Mouse (Mus musculus): Measurements from ENCODE around the gene Podnl1. TPM values are rescaled to one million over a fixed set of nuclear protein-coding genes. Genes with fewer than 3 reads are reported as not detected.

The Podnl1 gene
- 0.17 and 0.21 TPM in 2 replicates for polyA plus RNA-seq (2014; fragmentation: Nextera tagmentation; extraction: Ambion mirVana)

DNA sequence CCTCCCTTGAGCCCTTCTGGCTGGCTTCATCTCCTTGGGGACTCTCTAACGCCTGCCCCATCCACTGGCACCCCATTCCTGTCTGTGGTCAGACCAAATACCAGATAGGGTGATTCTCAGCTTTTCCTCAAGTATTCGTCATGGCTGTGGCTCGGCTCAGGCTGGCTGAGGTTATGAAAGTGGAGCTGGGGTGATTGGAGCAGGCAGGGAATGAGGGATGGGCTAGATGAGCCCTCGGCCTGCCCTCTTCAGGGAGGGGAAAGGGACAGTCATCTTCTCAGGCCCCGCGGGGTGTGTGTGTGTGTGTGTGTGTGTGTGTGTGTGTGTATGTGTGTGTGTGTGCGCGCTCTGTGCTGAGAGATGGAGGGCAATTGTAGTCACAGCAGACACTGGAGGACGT lies at the start of gene Podnl1:
Podnl1 (plus strand) TSS at position 334 of the 400 bp plus-strand sequence.
- 70% methylated on average over 9 of the region's 9 CpGs for WGBS
- Histone ChIP-seq H3K4me2 (ENCODE audit: low read depth, low read length, severe bottlenecking) (no peak within 1 kb of the TSS), H3K4me1 (replicated peaks; ENCODE audit: control insufficient read depth, insufficient read depth, low read length) (no peaks in the 10 kb centered on the region), H3K27ac (ENCODE audit: low read depth, low read length) (no peak within 1 kb of the TSS), H3K36me3 (ENCODE audit: control insufficient read depth, insufficient read depth, low read length) (no peaks in the 10 kb centered on the region), H3K9ac (ENCODE audit: low read length) (no peak within 1 kb of the TSS), H3K9me3 (ENCODE audit: control insufficient read depth, low read length) (no peaks in the 10 kb centered on the region), H3K27me3 (ENCODE audit: control insufficient read depth, insufficient read depth, low read length) (no peaks in the 10 kb centered on the region), H3K4me3 (ENCODE audit: low read depth, low read length) (no peak within 1 kb of the TSS)
- no peak for DNase-seq (ENCODE audit: low spot score)
- no peak for ATAC-seq (replicated peaks; ENCODE audit: low FRiP score)

DNA sequence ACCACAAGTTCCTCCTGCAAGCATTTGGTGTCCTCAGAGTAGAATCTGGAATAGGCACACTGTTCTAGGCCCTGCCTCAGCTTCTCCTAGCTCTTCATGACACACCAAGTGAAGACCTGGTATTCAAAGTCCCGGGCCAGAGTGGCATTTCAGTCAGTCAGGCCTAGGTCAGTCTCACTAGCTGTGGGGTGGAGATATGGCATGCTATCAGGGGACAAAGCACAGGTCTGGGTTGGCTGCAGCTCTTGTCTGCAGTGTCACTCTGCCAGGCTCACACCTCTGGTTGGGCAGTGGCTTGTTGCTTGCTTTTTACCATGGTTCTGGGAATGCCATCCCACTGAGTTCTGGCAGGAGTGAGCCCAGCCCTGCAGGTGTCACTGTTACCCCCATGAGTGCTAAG lies 49.4 kb upstream of the Podnl1 start:
- peaks cover 4% of the 10 kb centered on the region; the same call in 1 of the 2 replicates for H3K4me1 ChIP-seq (replicated peaks; ENCODE audit: control insufficient read depth, insufficient read depth, low read length)
- no peaks in the 10 kb centered on the region for H3K27me3 ChIP-seq (ENCODE audit: control insufficient read depth, insufficient read depth, low read length)
- ATAC-seq (replicated peaks; ENCODE audit: low FRiP score) (no peak), DNase-seq (ENCODE audit: low spot score) (no peak)
- no peaks in the 10 kb centered on the region for H3K36me3 ChIP-seq (ENCODE audit: control insufficient read depth, insufficient read depth, low read length)
- H3K9me3 ChIP-seq (ENCODE audit: control insufficient read depth, low read length): no peaks in the 10 kb centered on the region
- no peak overlapping the region for H3K9ac ChIP-seq (ENCODE audit: low read length)
- 97% methylated on average over 1 of the region's 1 CpGs for WGBS
- no peak overlapping the region for H3K4me2 ChIP-seq (ENCODE audit: low read depth, low read length, severe bottlenecking)
- no peak overlapping the region for H3K4me3 ChIP-seq (ENCODE audit: low read depth, low read length)
- H3K27ac ChIP-seq (ENCODE audit: low read depth, low read length): no peak overlapping the region

DNA sequence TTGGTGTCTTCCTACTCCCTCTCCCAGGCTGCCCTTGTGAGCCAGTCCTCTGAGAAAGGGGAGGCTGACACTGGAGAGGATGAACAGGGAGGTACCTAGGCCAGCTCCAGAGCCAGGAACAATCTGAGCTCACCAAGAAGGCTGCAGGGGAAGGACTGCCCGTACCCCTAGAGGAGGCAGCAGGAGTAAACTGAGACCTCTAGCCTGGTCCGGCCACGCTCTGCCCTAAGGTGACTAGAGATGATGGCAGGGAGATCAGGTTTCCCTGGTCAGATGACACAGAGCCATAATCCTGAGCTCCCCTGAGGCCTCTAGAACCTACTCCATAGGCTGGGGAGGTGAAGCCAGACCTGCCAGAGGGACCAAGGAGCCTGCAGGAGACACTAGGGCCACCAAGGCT lies 48.9 kb upstream of the Podnl1 start:
- no peak overlapping the region for H3K4me3 ChIP-seq (ENCODE audit: low read depth, low read length)
- H3K4me2 ChIP-seq (ENCODE audit: low read depth, low read length, severe bottlenecking): no peak overlapping the region
- no peaks in the 10 kb centered on the region for H3K27me3 ChIP-seq (ENCODE audit: control insufficient read depth, insufficient read depth, low read length)
- no peaks in the 10 kb centered on the region for H3K36me3 ChIP-seq (ENCODE audit: control insufficient read depth, insufficient read depth, low read length)
- no peak overlapping the region for H3K9ac ChIP-seq (ENCODE audit: low read length)
- no peak for ATAC-seq (replicated peaks; ENCODE audit: low FRiP score)
- no peaks in the 10 kb centered on the region for H3K9me3 ChIP-seq (ENCODE audit: control insufficient read depth, low read length)
- WGBS: 75% methylated on average over 3 of the region's 3 CpGs
- DNase-seq (ENCODE audit: low spot score): no peak
- H3K4me1 ChIP-seq (replicated peaks; ENCODE audit: control insufficient read depth, insufficient read depth, low read length): peaks cover 4% of the 10 kb centered on the region; the same call in 1 of the 2 replicates
- H3K27ac ChIP-seq (ENCODE audit: low read depth, low read length): no peak overlapping the region

DNA sequence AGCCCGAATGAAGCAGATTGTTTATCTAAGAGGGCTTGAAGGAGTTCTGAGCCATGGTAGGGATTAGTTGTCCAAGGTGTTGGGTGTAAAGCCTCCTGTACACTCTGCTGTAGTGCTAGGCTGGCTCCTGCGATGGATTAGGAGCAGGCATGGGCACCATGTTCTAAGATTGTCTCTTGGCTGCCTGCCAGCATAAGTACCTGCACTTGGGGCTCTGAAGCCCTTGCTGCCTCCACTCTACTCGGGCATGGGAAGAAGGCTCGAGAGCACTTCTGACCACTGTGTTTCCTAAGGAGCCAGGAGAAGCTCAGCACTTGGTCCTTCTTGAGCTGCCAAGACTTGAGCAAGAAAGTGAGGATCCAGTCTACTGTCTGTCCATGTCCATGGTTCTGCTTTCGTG lies 46.6 kb upstream of the Podnl1 start:
- H3K9ac ChIP-seq (ENCODE audit: low read length): no peak overlapping the region
- H3K4me1 ChIP-seq (replicated peaks; ENCODE audit: control insufficient read depth, insufficient read depth, low read length): 0 out of 2 replicates have a peak, but pooled peaks cover 2% of the 10 kb centered on the region
- ATAC-seq (replicated peaks; ENCODE audit: low FRiP score) (no peak), DNase-seq (ENCODE audit: low spot score) (no peak)
- no peaks in the 10 kb centered on the region for H3K27me3 ChIP-seq (ENCODE audit: control insufficient read depth, insufficient read depth, low read length)
- no peak overlapping the region for H3K27ac ChIP-seq (ENCODE audit: low read depth, low read length)
- H3K4me3 ChIP-seq (ENCODE audit: low read depth, low read length): no peak overlapping the region
- no peak overlapping the region for H3K4me2 ChIP-seq (ENCODE audit: low read depth, low read length, severe bottlenecking)
- 92% methylated on average over 5 of the region's 5 CpGs for WGBS
- peaks cover 2% of the 10 kb centered on the region; the same call in 1 of the 2 replicates for H3K36me3 ChIP-seq (ENCODE audit: control insufficient read depth, insufficient read depth, low read length)
- no peaks in the 10 kb centered on the region for H3K9me3 ChIP-seq (ENCODE audit: control insufficient read depth, low read length)

DNA sequence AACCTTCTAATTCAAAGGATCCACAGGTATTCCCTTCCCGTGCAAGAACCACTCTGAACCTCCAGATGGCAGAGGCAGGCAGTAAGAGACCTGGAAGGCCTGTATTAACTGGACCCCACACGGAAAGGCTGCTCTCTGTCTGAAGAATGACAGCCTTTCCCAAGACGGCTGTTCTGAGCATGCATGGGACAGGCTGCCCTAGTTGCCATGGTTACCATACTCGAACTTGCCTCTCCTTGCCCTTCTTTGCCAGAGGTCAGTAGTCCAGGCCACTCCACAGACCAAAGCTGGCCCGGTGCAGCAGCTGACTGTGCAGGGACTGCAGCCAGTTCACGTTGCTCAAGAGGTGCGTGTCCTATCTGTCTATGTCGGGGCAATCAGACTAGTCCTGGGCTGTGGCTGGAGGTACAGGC lies 42.0 kb upstream of the Podnl1 start:
- DNase-seq (ENCODE audit: low spot score): no peak
- no peak overlapping the region for H3K4me3 ChIP-seq (ENCODE audit: low read depth, low read length)
- no peak overlapping the region for H3K9ac ChIP-seq (ENCODE audit: low read length)
- H3K4me2 ChIP-seq (ENCODE audit: low read depth, low read length, severe bottlenecking): no peak overlapping the region
- no peak for ATAC-seq (replicated peaks; ENCODE audit: low FRiP score)
- peaks cover 2% of the 10 kb centered on the region; the same call in 1 of the 2 replicates for H3K36me3 ChIP-seq (ENCODE audit: control insufficient read depth, insufficient read depth, low read length)
- WGBS: 27% methylated on average over 8 of the region's 8 CpGs
- no peak overlapping the region for H3K27ac ChIP-seq (ENCODE audit: low read depth, low read length)
- H3K9me3 ChIP-seq (ENCODE audit: control insufficient read depth, low read length): no peaks in the 10 kb centered on the region
- no peaks in the 10 kb centered on the region for H3K27me3 ChIP-seq (ENCODE audit: control insufficient read depth, insufficient read depth, low read length)
- H3K4me1 ChIP-seq (replicated peaks; ENCODE audit: control insufficient read depth, insufficient read depth, low read length): peaks cover 2% of the 10 kb centered on the region; the same call in 1 of the 2 replicates

DNA sequence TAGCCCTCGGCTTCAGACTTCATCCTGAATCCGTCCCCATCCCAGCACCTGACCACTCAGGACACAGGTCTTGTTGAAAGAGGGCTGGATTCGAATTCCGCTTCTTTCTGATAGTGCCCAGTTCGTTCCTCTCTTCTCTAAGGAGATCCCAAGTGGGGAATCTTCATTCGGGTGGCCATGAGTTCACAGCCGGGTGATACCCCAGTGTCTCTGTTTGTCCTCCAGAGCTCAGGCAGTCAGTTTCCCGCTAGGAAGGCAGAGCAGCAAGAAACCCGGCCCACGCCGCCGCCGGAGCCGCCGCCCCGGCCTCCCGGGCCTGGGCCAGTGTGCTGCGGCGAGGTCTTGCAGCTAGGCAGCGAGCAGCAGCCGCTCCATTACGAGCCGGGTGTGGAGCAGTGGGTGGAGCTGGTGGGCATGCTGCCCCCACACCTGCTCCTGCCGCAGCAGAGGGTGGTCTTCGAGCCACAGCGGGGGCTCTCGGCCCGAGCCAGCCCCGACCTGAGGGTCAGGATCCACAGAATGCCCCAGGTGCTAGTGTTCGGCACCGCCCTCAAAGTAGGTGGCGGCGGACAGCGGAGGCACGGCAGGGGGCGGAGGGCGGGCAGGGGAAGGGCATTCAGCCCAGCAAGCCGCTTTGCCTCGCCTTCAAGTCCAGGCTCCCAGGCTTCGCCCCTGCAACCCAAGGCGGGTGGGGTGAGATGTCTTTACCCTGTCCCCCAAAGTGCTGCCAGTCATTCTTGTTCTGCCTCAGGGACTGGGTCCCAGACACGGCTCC lies 41.3 kb upstream of the Podnl1 start:
- Histone ChIP-seq H3K4me1 (replicated peaks; ENCODE audit: control insufficient read depth, insufficient read depth, low read length) (peaks cover 2% of the 10 kb centered on the region; the same call in 1 of the 2 replicates), H3K36me3 (ENCODE audit: control insufficient read depth, insufficient read depth, low read length) (peaks cover 2% of the 10 kb centered on the region; the same call in 1 of the 2 replicates), H3K4me2 (ENCODE audit: low read depth, low read length, severe bottlenecking) (no peak overlapping the region), H3K9me3 (ENCODE audit: control insufficient read depth, low read length) (no peaks in the 10 kb centered on the region), H3K27ac (ENCODE audit: low read depth, low read length) (no peak overlapping the region), H3K4me3 (ENCODE audit: low read depth, low read length) (no peak overlapping the region), H3K27me3 (ENCODE audit: control insufficient read depth, insufficient read depth, low read length) (no peaks in the 10 kb centered on the region), H3K9ac (ENCODE audit: low read length) (no peak overlapping the region)
- no peak; the same call in 1 of the 2 replicates for ATAC-seq (replicated peaks; ENCODE audit: low FRiP score)
- DNase-seq (ENCODE audit: low spot score): no peak
- WGBS: 29% methylated on average over 42 of the region's 42 CpGs

DNA sequence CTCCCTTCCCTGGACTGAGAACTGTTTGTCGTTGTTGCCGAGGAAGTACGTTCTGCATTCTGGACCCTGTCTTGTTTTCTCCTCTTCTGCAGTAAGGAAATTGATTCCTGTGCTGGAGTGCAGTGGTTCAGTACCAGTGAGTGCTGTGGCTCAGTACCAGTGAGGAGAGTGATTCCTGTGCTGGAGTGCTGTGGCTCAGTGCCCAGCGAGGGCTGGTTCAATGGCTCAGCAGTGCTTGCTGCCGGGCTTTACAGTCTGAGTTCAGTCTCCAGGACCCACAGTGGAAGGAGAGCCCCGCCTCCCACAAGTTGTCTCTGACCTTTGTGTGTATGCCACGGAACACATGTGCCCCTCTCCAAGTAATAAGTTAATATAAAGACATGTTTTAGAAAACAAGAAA lies 38.6 kb upstream of the Podnl1 start:
- no peaks in the 10 kb centered on the region for H3K27me3 ChIP-seq (ENCODE audit: control insufficient read depth, insufficient read depth, low read length)
- H3K4me3 ChIP-seq (ENCODE audit: low read depth, low read length): no peak overlapping the region
- no peaks in the 10 kb centered on the region for H3K9me3 ChIP-seq (ENCODE audit: control insufficient read depth, low read length)
- no peak overlapping the region for H3K9ac ChIP-seq (ENCODE audit: low read length)
- 94% methylated on average over 7 of the region's 7 CpGs for WGBS
- ATAC-seq (replicated peaks; ENCODE audit: low FRiP score): no peak
- H3K4me1 ChIP-seq (replicated peaks; ENCODE audit: control insufficient read depth, insufficient read depth, low read length): peaks cover 2% of the 10 kb centered on the region; the same call in 1 of the 2 replicates
- no peak overlapping the region for H3K27ac ChIP-seq (ENCODE audit: low read depth, low read length)
- peaks cover 5% of the 10 kb centered on the region; the same call in 1 of the 2 replicates for H3K36me3 ChIP-seq (ENCODE audit: control insufficient read depth, insufficient read depth, low read length)
- no peak for DNase-seq (ENCODE audit: low spot score)
- no peak overlapping the region for H3K4me2 ChIP-seq (ENCODE audit: low read depth, low read length, severe bottlenecking)

DNA sequence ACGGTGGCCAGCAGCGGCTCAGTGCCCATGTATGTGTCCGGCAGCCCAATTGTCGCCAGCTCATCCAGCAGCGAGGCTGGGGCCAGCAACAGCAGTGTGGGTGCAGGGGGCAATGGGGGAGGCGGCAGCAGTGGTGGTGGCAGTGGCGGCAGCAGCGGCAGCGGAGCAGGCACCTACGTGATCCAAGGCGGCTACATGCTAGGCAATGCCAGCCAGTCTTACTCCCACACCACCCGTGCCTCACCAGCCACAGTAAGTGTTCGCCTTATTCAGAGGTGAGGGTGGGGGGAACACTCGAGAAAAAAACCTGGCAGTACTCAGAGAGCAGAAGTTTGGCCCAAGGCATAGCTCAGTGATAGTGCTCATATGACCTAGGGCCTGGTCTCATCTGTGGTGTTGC lies 38.0 kb upstream of the Podnl1 start:
- Histone ChIP-seq H3K27ac (ENCODE audit: low read depth, low read length) (no peak overlapping the region), H3K9ac (ENCODE audit: low read length) (no peak overlapping the region), H3K36me3 (ENCODE audit: control insufficient read depth, insufficient read depth, low read length) (peaks cover 7% of the 10 kb centered on the region; the same call in 1 of the 2 replicates), H3K4me3 (ENCODE audit: low read depth, low read length) (no peak overlapping the region), H3K4me2 (ENCODE audit: low read depth, low read length, severe bottlenecking) (no peak overlapping the region), H3K9me3 (ENCODE audit: control insufficient read depth, low read length) (no peaks in the 10 kb centered on the region), H3K27me3 (ENCODE audit: control insufficient read depth, insufficient read depth, low read length) (no peaks in the 10 kb centered on the region), H3K4me1 (replicated peaks; ENCODE audit: control insufficient read depth, insufficient read depth, low read length) (peaks cover 2% of the 10 kb centered on the region; the same call in 1 of the 2 replicates)
- WGBS: 96% methylated on average over 14 of the region's 14 CpGs
- ATAC-seq (replicated peaks; ENCODE audit: low FRiP score) (no peak), DNase-seq (ENCODE audit: low spot score) (no peak)

Data from forebrain, embryonic 11.5 days (tissue).